Mouse (Mus musculus) adrenal gland, adult 18-20 months (tissue): ENCODE results near the gene 1190002N15Rik. TPM values are rescaled to one million over a fixed set of nuclear protein-coding genes. Genes with fewer than 3 reads are reported as not detected.

Experiments used
- DNase-seq, 2 experiments: peaks; one replicate each; pipeline ENCODE4 v3.0.0; 2021 to 2022; ENCODE audit warnings: low spot score in 2 of 2
- total RNA-seq, 2 experiments: library from RNA; stranded (reverse); gene quantifications; 1 replicate in 1 of 2; 2 replicates in 1 of 2; pipeline ENCODE4 v1.2.3; 2021

The 1190002N15Rik gene
- total RNA-seq, 2 experiments from 2014 or later: 14.9 to 16.5 TPM

DNA sequence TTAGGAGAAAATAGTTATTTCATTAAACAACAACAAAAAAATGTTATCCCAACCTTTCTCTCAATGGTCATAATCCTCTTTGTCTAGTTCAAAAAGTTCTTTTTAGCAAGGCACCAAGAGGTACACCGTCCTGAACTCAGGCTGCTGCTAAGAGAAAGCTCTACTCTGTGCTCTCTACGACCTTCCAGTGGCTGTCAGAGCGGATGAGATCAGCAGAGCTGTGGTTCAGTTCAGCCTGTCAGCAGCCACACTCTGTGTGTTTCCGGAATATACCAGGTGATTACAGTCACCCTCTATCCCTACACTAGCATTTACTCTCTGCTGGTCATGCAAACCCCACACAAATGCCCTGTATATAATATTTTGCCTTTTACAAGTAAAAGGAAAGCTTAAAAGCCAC lies 4.2 kb downstream of the 1190002N15Rik start:
- DNase-seq: no peak

- no peak for DNase-seq
Measured at GRCm38 (mm10) chr9:94529987-94530386, 7.9 kb downstream of the 1190002N15Rik start.

DNA sequence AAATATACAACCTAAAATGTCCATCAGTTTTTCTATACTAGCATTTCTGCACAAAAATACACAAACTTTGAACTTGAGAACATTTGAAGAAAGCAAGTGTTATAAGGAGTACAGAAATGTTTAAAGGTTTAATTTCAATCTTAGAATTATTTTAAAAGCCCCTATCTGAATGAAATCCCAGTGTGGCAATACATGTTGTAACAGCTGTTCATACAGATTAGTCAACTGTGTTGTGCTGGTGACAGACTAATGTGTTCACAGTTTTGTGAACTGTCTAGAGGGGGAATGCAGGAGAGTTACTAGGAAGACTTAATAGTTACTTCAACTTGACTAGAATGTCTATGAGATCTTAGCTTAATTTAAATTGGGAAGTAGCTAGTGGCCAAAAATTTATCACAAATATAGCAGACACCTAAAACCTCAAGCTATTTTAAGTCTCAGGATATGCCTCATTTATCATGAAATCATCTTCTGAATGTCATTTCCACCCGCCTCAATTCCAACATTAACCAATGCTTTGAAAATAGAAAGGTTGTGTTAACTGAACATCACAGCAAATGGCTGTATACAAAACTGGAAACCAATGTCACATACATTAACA lies 8.6 kb downstream of the 1190002N15Rik start:
- DNase-seq: no peak

DNA sequence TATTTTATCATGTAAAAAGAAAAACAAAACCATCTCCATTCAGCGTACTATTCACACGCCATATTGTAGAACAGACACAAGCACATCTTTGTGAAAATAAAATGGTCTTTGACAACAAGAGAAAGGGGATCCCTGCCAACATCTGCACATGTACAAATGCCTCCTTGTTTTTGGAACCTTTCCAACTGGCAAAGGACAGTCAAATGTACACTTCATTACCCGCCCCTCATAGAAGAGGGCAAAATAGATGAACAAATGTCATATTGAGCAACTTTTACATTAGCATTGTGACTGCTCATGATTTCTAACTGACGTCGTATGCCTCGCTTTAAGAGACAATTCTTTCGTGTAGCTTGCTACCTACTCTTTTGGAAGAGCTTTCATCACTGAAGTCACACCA lies 11.4 kb downstream of the 1190002N15Rik start:
- no peak for DNase-seq

GRCm38 (mm10) chr9:94512246-94512645 lies 25.6 kb downstream of the 1190002N15Rik start:
- DNase-seq: no peak

- DNase-seq: no peak
Measured at GRCm38 (mm10) chr9:94511139-94511538, 26.7 kb downstream of the 1190002N15Rik start.

DNA sequence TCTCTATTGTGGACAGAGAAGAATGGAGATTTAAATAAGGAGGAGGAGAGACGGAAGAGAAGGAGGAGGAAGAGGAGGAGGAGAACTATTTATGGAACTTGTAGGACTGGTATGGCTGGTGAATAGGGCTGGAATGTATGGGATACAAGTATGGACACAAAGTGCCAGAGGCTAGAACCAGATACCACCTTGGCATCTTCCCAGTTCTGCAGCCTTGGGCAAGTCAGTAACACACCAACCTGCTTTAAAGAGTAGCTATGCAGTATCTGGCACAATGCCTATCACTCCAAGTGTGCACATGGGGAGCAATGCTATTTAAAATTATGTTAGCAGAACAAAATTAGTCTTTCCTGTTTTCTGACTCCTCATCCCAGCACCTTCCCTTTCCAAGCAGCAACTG lies 30.9 kb downstream of the 1190002N15Rik start:
- no peak for DNase-seq

DNA sequence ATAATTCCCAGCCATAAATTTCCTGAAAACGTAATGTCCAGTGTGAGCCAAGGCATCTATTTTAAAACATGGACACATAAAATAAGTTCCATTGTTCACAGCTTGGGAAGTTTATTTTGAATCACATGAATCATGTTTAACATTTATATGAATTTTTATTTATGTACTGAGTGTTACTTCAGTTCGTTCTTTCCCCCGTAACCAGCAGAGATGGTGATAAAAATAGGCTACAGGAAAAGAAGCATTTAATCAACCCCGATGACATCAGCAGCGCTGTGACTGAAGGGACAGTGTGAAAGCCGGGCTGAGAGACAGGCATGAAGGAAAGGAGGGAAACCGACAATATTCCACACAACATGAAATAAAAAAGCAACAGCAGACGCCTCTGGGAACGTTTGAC lies 46.4 kb downstream of the 1190002N15Rik start:
- DNase-seq: no peak

DNA sequence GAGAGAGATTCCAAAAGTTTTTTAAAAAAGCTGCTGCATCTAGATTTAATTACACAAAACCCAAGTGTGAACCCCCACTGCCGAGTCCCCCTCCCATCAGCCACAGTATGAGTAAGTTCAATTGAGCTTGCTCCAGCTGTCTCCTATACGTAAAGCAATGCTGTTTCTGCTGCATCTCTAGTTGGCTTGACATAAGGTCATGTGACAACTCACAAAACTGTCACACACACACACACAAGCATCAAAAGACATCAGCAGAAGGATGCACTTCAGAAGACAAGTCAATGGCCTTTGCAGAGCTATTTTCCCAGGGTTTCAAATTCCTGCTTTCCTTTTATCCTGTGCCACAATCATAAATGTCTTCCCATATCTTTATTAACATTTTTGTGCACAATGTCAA lies 49.9 kb downstream of the 1190002N15Rik start:
- DNase-seq: no peak

- no peak for DNase-seq
Measured at GRCm38 (mm10) chr9:94483291-94483879, 54.5 kb downstream of the 1190002N15Rik start.

GRCm38 (mm10) chr9:94482215-94482975 lies 55.5 kb downstream of the 1190002N15Rik start:
- peak; percentile 7 to 22 for DNase-seq

- DNase-seq: no peak
Measured at GRCm38 (mm10) chr9:94481057-94481456, 56.8 kb downstream of the 1190002N15Rik start.

GRCm38 (mm10) chr9:94479382-94479781 lies 58.5 kb downstream of the 1190002N15Rik start:
- no peak for DNase-seq

GRCm38 (mm10) chr9:94478954-94479353 lies 58.9 kb downstream of the 1190002N15Rik start:
- no peak for DNase-seq

- no peak for DNase-seq
Measured at GRCm38 (mm10) chr9:94475973-94476372, 61.9 kb downstream of the 1190002N15Rik start.

DNA sequence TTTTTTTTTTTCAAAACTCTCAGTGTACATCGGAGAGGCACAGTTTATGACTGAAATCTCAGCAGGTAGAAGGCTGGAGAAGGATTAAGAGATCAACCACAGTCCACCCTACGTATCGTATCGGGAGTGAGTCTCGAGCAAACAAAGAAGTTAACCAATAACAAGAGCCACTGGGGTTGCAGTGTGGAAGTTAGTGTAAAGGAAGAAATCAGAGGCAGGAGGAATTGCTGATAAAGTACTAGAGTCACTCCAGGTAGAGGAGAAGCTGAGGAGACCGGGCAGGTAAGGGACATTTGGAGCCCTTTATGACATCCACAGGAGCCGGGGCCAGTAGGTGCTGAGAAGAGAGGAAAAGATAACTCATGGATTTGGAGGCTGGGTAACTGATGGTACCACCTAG lies 64.0 kb downstream of the 1190002N15Rik start:
- DNase-seq: no peak

GRCm38 (mm10) chr9:94472963-94473582 lies 64.8 kb downstream of the 1190002N15Rik start:
- no peak for DNase-seq

- no peak for DNase-seq
Measured at GRCm38 (mm10) chr9:94471485-94471884, 66.4 kb downstream of the 1190002N15Rik start.
